Comparison of ENCODE assay signal across 8 mouse cellular contexts in genomic region chr2:92375099-92375623, GRCm38 (mm10). TPM values are rescaled to one million over a fixed set of nuclear protein-coding genes. Genes with fewer than 3 reads are reported as not detected.
DNase-seq lines count a peak whose midpoint lies in the region; ATAC-seq and TF ChIP-seq lines count a peak whose summit lies in the region.

No protein-coding gene starts in this region.

- peak overlapping the region; percentile 49 for H3K9ac ChIP-seq in ES-Bruce4 (ENCODE audit: low read depth, poor library complexity, severe bottlenecking)
- peak overlapping the region; percentile 80 for H3K9ac ChIP-seq in forebrain, embryonic 13.5 days
- peak overlapping the region; percentile 83 for H3K9ac ChIP-seq in liver, postnatal 0 days (replicated peaks)
- peak overlapping the region; percentile 74 for H3K9ac ChIP-seq in neural tube, embryonic 14.5 days (replicated peaks; ENCODE audit: low read depth, low read length)

- TF ChIP-seq EP300 in ES-Bruce4 (IDR thresholded peaks at IDR 0.05; ENCODE audit: insufficient read depth, low read depth, low read length): no peak
- peak; percentile 73; the same call in 1 of the 2 replicates for TF ChIP-seq EP300 in liver, postnatal 0 days (IDR thresholded peaks at IDR 0.05; ENCODE audit: low read depth)

- TF ChIP-seq CTCF in ES-Bruce4 (IDR thresholded peaks at IDR 0.05; ENCODE audit: low read depth, low read length): no peak
- no peak for TF ChIP-seq CTCF in liver, postnatal 0 days (IDR thresholded peaks at IDR 0.05; ENCODE audit: low read depth)

- no peaks in the 10 kb centered on the region for H3K9me3 ChIP-seq in ES-Bruce4 (replicated peaks; ENCODE audit: control insufficient read depth, insufficient read depth, low read length, poor library complexity, severe bottlenecking)
- no peaks in the 10 kb centered on the region for H3K9me3 ChIP-seq in forebrain, embryonic 13.5 days (replicated peaks)
- no peaks in the 10 kb centered on the region for H3K9me3 ChIP-seq in liver, postnatal 0 days (ENCODE audit: low read length)
- no peaks in the 10 kb centered on the region for H3K9me3 ChIP-seq in neural tube, embryonic 14.5 days (ENCODE audit: control insufficient read depth, low read length)

- H3K27me3 ChIP-seq in ES-Bruce4 (ENCODE audit: control insufficient read depth, insufficient read depth, low read length, poor library complexity, severe bottlenecking): no peaks in the 10 kb centered on the region
- peaks cover 18% of the 10 kb centered on the region for H3K27me3 ChIP-seq in forebrain, embryonic 13.5 days
- peaks cover 12% of the 10 kb centered on the region for H3K27me3 ChIP-seq in liver, postnatal 0 days (ENCODE audit: insufficient read depth, low read length)
- H3K27me3 ChIP-seq in neural tube, embryonic 14.5 days (ENCODE audit: control insufficient read depth, insufficient read depth, low read length): peaks cover 8% of the 10 kb centered on the region; the same call in 1 of the 2 replicates

- intact Hi-C loops in heart, postnatal 10 days (cut with DNase I): loop anchor here (2.0 to 5.0 kb wide), 2 partner anchors 47 to 62 kb away; no protein-coding TSS in a partner anchor

- peak; percentile 87 for ATAC-seq in cerebellum, adult (ENCODE audit: insufficient number of reproducible peaks, low FRiP score, low TSS enrichment)
- ATAC-seq in forebrain, embryonic 13.5 days: peak; percentile 94
- ATAC-seq in liver, postnatal 0 days: peak; percentile 91
- peak; percentile 94 for ATAC-seq in neural tube, embryonic 14.5 days (ENCODE audit: low read depth)

- H3K4me2 ChIP-seq in forebrain, embryonic 13.5 days: peak overlapping the region; percentile 82
- peak overlapping the region; percentile 95 for H3K4me2 ChIP-seq in liver, postnatal 0 days (ENCODE audit: low read depth, low read length)
- peak overlapping the region; percentile 84 for H3K4me2 ChIP-seq in neural tube, embryonic 14.5 days (ENCODE audit: low read depth, low read length)

- H3K36me3 ChIP-seq in ES-Bruce4 (ENCODE audit: control insufficient read depth, insufficient read depth, low read length, poor library complexity, severe bottlenecking): no peaks in the 10 kb centered on the region
- peaks cover 32% of the 10 kb centered on the region for H3K36me3 ChIP-seq in forebrain, embryonic 13.5 days (ENCODE audit: poor library complexity, severe bottlenecking)
- peaks cover 31% of the 10 kb centered on the region for H3K36me3 ChIP-seq in liver, postnatal 0 days (replicated peaks; ENCODE audit: insufficient read depth, low read length)
- H3K36me3 ChIP-seq in neural tube, embryonic 14.5 days (ENCODE audit: control insufficient read depth, insufficient read depth, low read length): peaks cover 17% of the 10 kb centered on the region

- H3K4me3 ChIP-seq in ES-Bruce4 (ENCODE audit: low read depth, low read length): peak overlapping the region; percentile 92
- peak overlapping the region; percentile 80 for H3K4me3 ChIP-seq in forebrain, embryonic 13.5 days
- peak overlapping the region; percentile 85 for H3K4me3 ChIP-seq in liver, postnatal 0 days (ENCODE audit: low read depth, low read length)
- H3K4me3 ChIP-seq in neural tube, embryonic 14.5 days (ENCODE audit: low read depth, low read length): peak overlapping the region; percentile 61

- no peak for TF ChIP-seq POLR2A in ES-Bruce4 (IDR thresholded peaks at IDR 0.05; ENCODE audit: insufficient read depth, low read length)

- WGBS in forebrain, embryonic 13.5 days: 1% methylated on average over 29 of the region's 29 CpGs
- WGBS in large intestine, adult 2 months: 1% methylated on average over 29 of the region's 29 CpGs
- under 1% methylated on average over 25 of the region's 29 CpGs for WGBS in liver, postnatal 0 days (ENCODE audit: insufficient replicate concordance)
- under 1% methylated on average over 29 of the region's 29 CpGs for WGBS in neural tube, embryonic 14.5 days

- peak; percentile 97 for DNase-seq in heart, postnatal 10 days
- peak; percentile 94 for DNase-seq in large intestine, adult 2 months (ENCODE audit: low read depth, low spot score)
- peak; percentile 96 for DNase-seq in liver, postnatal 0 days
- peak; percentile 91 for DNase-seq in testis, postnatal 10 days (ENCODE audit: low spot score)

- H3K27ac ChIP-seq in ES-Bruce4 (ENCODE audit: insufficient read depth, low read length): peak overlapping the region; percentile 31; the same call in 1 of the 2 replicates
- peak overlapping the region; percentile 85 for H3K27ac ChIP-seq in forebrain, embryonic 13.5 days
- peak overlapping the region; percentile 89 for H3K27ac ChIP-seq in liver, postnatal 0 days (ENCODE audit: low read depth)
- peak overlapping the region; percentile 68 for H3K27ac ChIP-seq in neural tube, embryonic 14.5 days (ENCODE audit: low read depth, low read length)

- H3K4me1 ChIP-seq in ES-Bruce4 (ENCODE audit: control insufficient read depth, insufficient read depth, low read length): peaks cover 8% of the 10 kb centered on the region
- peaks cover 53% of the 10 kb centered on the region for H3K4me1 ChIP-seq in forebrain, embryonic 13.5 days
- H3K4me1 ChIP-seq in liver, postnatal 0 days (ENCODE audit: insufficient read depth): peaks cover 24% of the 10 kb centered on the region
- H3K4me1 ChIP-seq in neural tube, embryonic 14.5 days (ENCODE audit: control insufficient read depth, insufficient read depth, low read length): peaks cover 17% of the 10 kb centered on the region

RNA-seq across cellular contexts. Expression of gene Large2, which starts 0.5 kb away (rescaled TPM):
- 27.9 and 31.4 TPM in 2 replicates for polyA plus RNA-seq in ES-Bruce4 (2011; ENCODE audit: insufficient read depth, insufficient read length, low read depth, missing spikeins)
- 1.5 and 2.4 TPM in 2 replicates for polyA plus RNA-seq in forebrain, embryonic 13.5 days (2015; fragmentation: Nextera tagmentation; extraction: Ambion mirVana)
- total RNA-seq in heart, postnatal 10 days (2021): under 1 TPM; 0.10 to 0.99 TPM
- polyA plus RNA-seq in large intestine, adult 2 months (2012; rRNA removed): 15.0 and 16.4 TPM in 2 replicates
- 2.7 and 3.5 TPM in 2 replicates for polyA plus RNA-seq in liver, postnatal 0 days (2015; fragmentation: Nextera tagmentation; extraction: Ambion mirVana)
- 0.97 and 2.2 TPM in 2 replicates for polyA plus RNA-seq in neural tube, embryonic 14.5 days (2014; fragmentation: Nextera tagmentation; extraction: Ambion mirVana)

RNA-seq across cellular contexts. Expression of gene Pex16, which starts 0.7 kb away (rescaled TPM):
- 7.3 and 7.9 TPM in 2 replicates for polyA plus RNA-seq in ES-Bruce4 (2011; ENCODE audit: insufficient read depth, insufficient read length, low read depth, missing spikeins)
- polyA plus RNA-seq in forebrain, embryonic 13.5 days (2015; fragmentation: Nextera tagmentation; extraction: Ambion mirVana): 33.8 and 33.9 TPM in 2 replicates
- 10 to 100 TPM; 23.0 to 29.8 TPM for total RNA-seq in heart, postnatal 10 days (2021)
- polyA plus RNA-seq in large intestine, adult 2 months (2012; rRNA removed): 80.6 and 112 TPM in 2 replicates
- 90.6 and 95.6 TPM in 2 replicates for polyA plus RNA-seq in liver, postnatal 0 days (2015; fragmentation: Nextera tagmentation; extraction: Ambion mirVana)
- 32.4 and 37.0 TPM in 2 replicates for polyA plus RNA-seq in neural tube, embryonic 14.5 days (2014; fragmentation: Nextera tagmentation; extraction: Ambion mirVana)

RNA-seq across cellular contexts. Expression of gene 1700029I15Rik, which starts 7.2 kb away (rescaled TPM):
- polyA plus RNA-seq in ES-Bruce4 (2011; ENCODE audit: insufficient read depth, insufficient read length, low read depth, missing spikeins): 1.2 TPM in 1 of 2 replicates, not detected in the other
- polyA plus RNA-seq in forebrain, embryonic 13.5 days (2015; fragmentation: Nextera tagmentation; extraction: Ambion mirVana): 6.2 and 6.6 TPM in 2 replicates
- total RNA-seq in heart, postnatal 10 days (2021): 1 to 10 TPM; 2.0 to 2.1 TPM
- polyA plus RNA-seq in large intestine, adult 2 months (2012; rRNA removed): 3.5 and 5.9 TPM in 2 replicates
- 1.9 and 2.1 TPM in 2 replicates for polyA plus RNA-seq in liver, postnatal 0 days (2015; fragmentation: Nextera tagmentation; extraction: Ambion mirVana)
- 3.9 and 4.2 TPM in 2 replicates for polyA plus RNA-seq in neural tube, embryonic 14.5 days (2014; fragmentation: Nextera tagmentation; extraction: Ambion mirVana)

RNA-seq across cellular contexts. Expression of gene Mapk8ip1, which starts 25.9 kb away (rescaled TPM):
- 13.6 and 16.0 TPM in 2 replicates for polyA plus RNA-seq in ES-Bruce4 (2011; ENCODE audit: insufficient read depth, insufficient read length, low read depth, missing spikeins)
- 66.9 and 71.1 TPM in 2 replicates for polyA plus RNA-seq in forebrain, embryonic 13.5 days (2015; fragmentation: Nextera tagmentation; extraction: Ambion mirVana)
- total RNA-seq in heart, postnatal 10 days (2021): 10 to 100 TPM in 1 of 2 experiments, 1 to 10 TPM in 1; 9.3 to 10.3 TPM
- 4.7 and 6.1 TPM in 2 replicates for polyA plus RNA-seq in large intestine, adult 2 months (2012; rRNA removed)
- 2.6 and 2.8 TPM in 2 replicates for polyA plus RNA-seq in liver, postnatal 0 days (2015; fragmentation: Nextera tagmentation; extraction: Ambion mirVana)
- polyA plus RNA-seq in neural tube, embryonic 14.5 days (2014; fragmentation: Nextera tagmentation; extraction: Ambion mirVana): 51.8 and 64.3 TPM in 2 replicates

RNA-seq across cellular contexts. Expression of gene Cry2, which starts 58.7 kb away (rescaled TPM):
- 9.9 and 11.8 TPM in 2 replicates for polyA plus RNA-seq in ES-Bruce4 (2011; ENCODE audit: insufficient read depth, insufficient read length, low read depth, missing spikeins)
- polyA plus RNA-seq in forebrain, embryonic 13.5 days (2015; fragmentation: Nextera tagmentation; extraction: Ambion mirVana): 28.2 and 29.4 TPM in 2 replicates
- total RNA-seq in heart, postnatal 10 days (2021): 10 to 100 TPM; 25.6 to 30.9 TPM
- polyA plus RNA-seq in large intestine, adult 2 months (2012; rRNA removed): 6.9 and 10.4 TPM in 2 replicates
- polyA plus RNA-seq in liver, postnatal 0 days (2015; fragmentation: Nextera tagmentation; extraction: Ambion mirVana): 9.6 and 11.9 TPM in 2 replicates
- polyA plus RNA-seq in neural tube, embryonic 14.5 days (2014; fragmentation: Nextera tagmentation; extraction: Ambion mirVana): 41.7 and 43.5 TPM in 2 replicates

Comparison
In these comparisons a context has a peak if more than half of its experiments do, and no peak if none do; other contexts are left out.
1. Peak in every context shown above with its lines: DNase-seq, ATAC-seq, H3K4me3 ChIP-seq and H3K27ac ChIP-seq.
2. H3K27ac ChIP-seq: peak in every context shown above with its lines; median percentile 89 in liver, postnatal 0 days; 85 in forebrain, embryonic 13.5 days; 68 in neural tube, embryonic 14.5 days; 31 in ES-Bruce4.